Mouse (Mus musculus): Measurements from ENCODE around the gene Rasgrf2.

Gene Rasgrf2

GRCm38 (mm10) chr13:91955175-91955574 is 176.3 kb downstream of the Rasgrf2 start:
- peak; percentile 79 for DNase-seq (ENCODE audit: low read depth, low spot score)

- peak; percentile 54 for DNase-seq (ENCODE audit: low read depth, low spot score)
These were observed 191.3 kb downstream of the Rasgrf2 start for GRCm38 (mm10) chr13:91940113-91940512.

- DNase-seq (ENCODE audit: low read depth, low spot score), result no peak
These were observed 192.6 kb downstream of the Rasgrf2 start for GRCm38 (mm10) chr13:91938826-91939225.

GRCm38 (mm10) chr13:91937232-91937631 is 194.2 kb downstream of the Rasgrf2 start:
- no peak for DNase-seq (ENCODE audit: low read depth, low spot score)

- DNase-seq (ENCODE audit: low read depth, low spot score), result no peak
These were observed 199.3 kb downstream of the Rasgrf2 start for GRCm38 (mm10) chr13:91932122-91932521.

DNA sequence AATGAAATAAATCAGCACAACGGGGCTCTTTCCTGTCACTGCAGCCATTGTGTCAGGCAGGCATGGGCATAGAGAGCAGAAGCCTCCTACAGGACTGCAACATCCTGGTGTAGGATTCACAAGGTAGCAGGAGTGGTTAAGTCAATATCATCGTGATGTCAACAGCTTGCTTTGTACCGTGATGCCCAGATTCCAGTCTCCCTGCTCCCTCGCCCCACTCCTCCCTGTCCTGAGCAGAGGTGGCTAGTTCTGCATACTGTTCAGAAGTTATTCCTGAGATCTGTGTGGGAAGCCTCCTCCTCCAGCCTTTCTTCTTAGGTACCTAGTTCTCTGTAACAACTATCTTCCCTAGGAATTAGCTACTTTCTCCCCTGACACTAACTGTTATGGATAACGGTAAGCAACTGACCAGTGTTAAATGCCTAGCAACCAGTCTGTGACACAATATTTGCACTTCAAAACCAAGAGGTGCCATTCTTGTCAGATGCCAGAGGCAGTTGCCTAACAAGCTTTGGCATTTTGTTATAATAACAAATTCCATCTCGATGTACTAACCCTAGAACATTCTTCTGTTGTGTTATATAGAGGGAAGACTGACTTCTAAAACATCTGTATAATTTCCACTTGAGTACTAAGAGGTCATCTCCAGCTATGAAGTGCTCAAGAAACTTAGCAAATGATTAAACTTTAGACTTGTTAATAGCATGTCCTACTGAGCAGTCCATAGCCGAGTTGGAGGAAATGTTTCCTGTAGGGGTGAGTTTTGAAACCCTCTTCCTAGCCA is 201.3 kb downstream of the Rasgrf2 start:
- DNase-seq (ENCODE audit: low read depth, low spot score), result peak; percentile 41

- no peak for DNase-seq (ENCODE audit: low read depth, low spot score)
These were observed 202.7 kb downstream of the Rasgrf2 start for GRCm38 (mm10) chr13:91928605-91929389.

- no peak for DNase-seq (ENCODE audit: low read depth, low spot score)
These were observed 210.4 kb downstream of the Rasgrf2 start for GRCm38 (mm10) chr13:91921010-91921409.

GRCm38 (mm10) chr13:91918764-91919163 is 212.7 kb downstream of the Rasgrf2 start:
- no peak for DNase-seq (ENCODE audit: low read depth, low spot score)

GRCm38 (mm10) chr13:91917835-91918234 is 213.6 kb downstream of the Rasgrf2 start:
- DNase-seq (ENCODE audit: low read depth, low spot score), result no peak

- DNase-seq (ENCODE audit: low read depth, low spot score), result peak; percentile 36
These were observed 215.1 kb downstream of the Rasgrf2 start for GRCm38 (mm10) chr13:91916308-91916707.

DNA sequence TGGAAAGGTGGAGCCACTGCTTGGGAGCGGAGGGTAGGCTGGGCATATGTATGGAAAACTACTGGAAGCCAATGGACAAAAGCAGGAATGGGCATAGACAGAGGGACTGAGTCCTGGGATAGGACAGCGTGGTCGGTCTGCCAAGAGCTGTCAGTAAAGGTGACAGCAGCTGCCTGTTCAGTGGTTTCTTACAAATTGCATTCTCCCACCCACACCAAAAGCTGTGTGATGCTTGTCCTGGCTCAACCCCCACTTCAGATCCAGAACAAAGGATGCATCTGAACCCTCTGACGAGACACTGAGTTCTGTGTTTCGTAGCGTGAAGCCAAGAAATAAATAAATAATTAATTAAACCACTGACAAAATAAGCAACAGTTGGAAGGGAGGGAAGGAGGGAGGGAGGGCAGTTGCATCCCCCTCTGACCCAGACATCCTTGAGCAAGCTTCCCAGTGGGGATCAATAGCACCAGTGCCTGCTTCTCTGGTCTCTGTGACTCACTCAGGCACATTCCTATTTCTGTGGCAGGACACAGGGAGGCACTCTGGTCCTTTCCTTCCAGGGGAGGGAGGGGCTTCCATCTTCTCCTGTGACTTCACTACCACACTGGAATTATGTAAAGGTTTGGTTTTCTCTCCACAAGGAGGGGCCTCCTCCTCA is 215.7 kb downstream of the Rasgrf2 start:
- peak; percentile 86 for DNase-seq (ENCODE audit: low read depth, low spot score)

DNA sequence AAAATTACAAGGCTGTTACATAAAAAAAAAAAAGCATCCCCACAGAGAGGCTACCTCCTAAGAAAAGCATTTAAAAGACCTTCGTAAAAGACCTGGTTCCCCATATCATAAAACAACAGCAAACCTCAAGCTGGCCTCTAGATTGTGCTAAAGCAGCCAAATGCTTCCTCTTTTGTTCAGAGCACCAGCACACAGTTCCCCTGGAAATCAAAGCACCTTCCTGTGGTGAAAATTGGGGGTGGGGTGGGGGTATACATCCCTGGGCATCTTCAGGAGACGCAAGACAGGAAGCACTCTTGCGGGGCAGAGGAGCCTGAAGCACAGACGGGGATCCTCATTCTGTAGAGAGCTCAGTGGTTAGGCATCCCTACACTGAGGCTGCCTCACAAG is 216.3 kb downstream of the Rasgrf2 start:
- no peak for DNase-seq (ENCODE audit: low read depth, low spot score)

GRCm38 (mm10) chr13:91911652-91912051 is 219.8 kb downstream of the Rasgrf2 start:
- no peak for DNase-seq (ENCODE audit: low read depth, low spot score)

DNA sequence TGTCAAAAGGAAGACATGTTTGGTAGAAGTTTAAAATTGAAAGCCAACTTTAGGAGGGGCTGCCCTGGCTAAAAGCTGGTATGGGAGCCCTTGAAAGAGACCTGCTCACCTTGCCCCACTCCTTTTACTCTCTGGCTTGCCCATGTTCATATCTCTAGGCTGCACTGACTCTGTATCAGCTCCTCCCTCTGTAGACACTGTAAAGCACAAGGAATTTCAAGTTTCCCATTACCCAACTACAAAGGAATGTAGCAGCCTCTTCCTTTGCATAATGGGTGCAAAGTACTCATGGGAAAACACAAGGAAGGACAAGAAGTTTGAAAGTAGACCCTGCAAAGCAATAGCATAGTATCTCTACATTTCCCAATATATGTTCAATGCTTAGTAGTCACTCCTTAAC is 220.2 kb downstream of the Rasgrf2 start:
- no peak for DNase-seq (ENCODE audit: low read depth, low spot score)

DNA sequence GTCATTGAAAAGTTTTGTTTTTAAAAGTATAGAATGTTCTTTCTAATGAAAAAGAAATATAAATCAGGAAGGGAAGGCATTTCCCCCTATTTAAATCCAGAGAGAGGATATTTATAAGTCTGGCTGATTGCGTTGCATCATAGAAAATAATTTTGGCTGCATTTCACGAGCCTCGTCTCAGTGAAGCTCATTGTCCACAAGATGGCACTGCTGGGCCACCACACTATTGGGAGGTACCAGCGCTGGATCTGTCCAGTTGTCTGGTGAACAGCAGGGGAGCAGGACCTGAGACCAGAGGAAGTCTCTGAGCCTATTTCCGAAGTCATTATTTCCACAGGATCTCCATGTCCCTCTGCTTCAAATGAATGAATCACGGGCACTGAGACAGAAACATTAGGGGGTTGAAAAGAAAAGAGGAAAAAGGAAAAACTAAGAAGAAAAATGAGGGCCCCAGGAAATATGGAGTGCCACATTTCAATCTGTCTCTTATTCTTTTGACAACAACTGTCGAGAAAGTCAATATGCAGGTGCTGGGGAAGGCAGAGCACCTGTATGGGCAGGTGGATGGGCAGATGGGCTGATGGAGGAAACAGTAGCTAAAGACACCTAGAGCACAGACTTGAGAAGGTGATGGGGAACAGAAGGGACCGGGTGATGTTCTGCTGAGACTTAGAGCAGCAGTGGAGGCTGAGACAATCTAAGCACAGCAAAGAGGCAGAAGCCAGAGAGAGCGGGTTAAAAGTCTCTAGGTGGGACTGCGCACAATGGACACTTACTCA is 223.1 kb downstream of the Rasgrf2 start:
- DNase-seq (ENCODE audit: low read depth, low spot score), result peak; percentile 92

DNA sequence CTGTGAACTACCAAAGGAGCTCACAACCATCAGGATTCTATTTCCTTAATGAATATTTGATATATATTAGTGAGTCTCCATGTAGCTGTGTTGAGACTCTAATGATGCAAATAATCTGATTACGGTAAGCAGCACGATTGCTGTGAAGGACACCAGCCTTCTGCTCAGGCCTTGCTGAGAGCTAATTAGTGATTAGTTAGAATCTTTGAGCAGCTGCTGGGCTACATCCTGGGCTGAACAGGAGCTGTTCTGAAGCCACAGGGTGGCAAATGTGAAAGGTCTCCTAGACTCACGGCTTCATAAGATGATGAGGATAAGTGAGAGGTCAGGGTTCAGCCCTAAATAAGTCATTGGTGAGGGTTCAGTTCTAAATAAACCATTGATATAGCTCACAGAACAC is 225.1 kb downstream of the Rasgrf2 start:
- DNase-seq (ENCODE audit: low read depth, low spot score), result no peak

- peak; percentile 17 for DNase-seq (ENCODE audit: low read depth, low spot score)
These were observed 235.0 kb downstream of the Rasgrf2 start for GRCm38 (mm10) chr13:91896476-91896875.

- peak; percentile 57 for DNase-seq (ENCODE audit: low read depth, low spot score)
These were observed 238.3 kb downstream of the Rasgrf2 start for GRCm38 (mm10) chr13:91893132-91893531.

DNA sequence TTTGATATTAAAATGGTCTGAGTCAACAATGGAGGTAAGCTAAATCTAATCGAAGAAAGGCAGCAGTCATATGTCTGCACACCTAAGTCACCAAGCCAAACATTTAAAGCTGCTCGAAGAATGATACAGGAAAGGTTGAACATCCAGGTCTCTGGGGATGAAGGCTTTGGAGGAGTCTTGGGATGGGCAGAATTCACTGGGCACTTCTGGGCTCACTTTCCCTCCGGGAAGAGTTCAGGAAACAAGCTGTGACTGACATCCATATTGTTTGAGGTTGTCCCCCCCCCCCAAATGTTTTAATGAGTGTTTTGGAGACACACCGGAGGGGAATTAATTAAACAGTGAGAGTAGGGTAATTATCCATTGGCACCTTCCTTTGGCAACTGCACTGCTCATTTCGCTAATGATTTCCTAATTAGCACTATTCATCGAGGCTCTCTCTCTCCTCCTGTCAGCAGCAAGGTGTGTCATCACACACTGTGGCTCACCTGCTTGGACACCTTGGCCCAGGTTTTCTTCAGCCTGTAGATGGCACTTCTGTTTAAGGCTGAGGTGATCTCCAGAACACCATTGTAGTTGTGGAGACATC is 241.3 kb downstream of the Rasgrf2 start:
- no peak for DNase-seq (ENCODE audit: low read depth, low spot score)

- no peak for DNase-seq (ENCODE audit: low read depth, low spot score)
These were observed 246.6 kb downstream of the Rasgrf2 start for GRCm38 (mm10) chr13:91884714-91885386.

Measured in brain, adult 2 months (tissue).